Mouse (Mus musculus) lung, adult 2 months (tissue): ENCODE measurements around the gene Gm40193. TPM values are rescaled to one million over a fixed set of nuclear protein-coding genes. Genes with fewer than 3 reads are reported as not detected.
"Not testable (repeated sequence)": the region's sequence is repeated elsewhere in the genome, so short reads cannot be mapped to it uniquely, and the experiment has no call there.

ENCODE experiments used
- DNase-seq: peaks from one replicate; pipeline ENCODE4 v3.0.0; 2022
- H3K4me1 ChIP-seq: fragments of 200-500 bp; 2 replicates; pipeline ENCODE4 v1.6.1; 2011; ENCODE audit warnings: low read length; ENCODE audit not compliant: control insufficient read depth, insufficient read depth
- H3K4me3 ChIP-seq: fragments of 200-500 bp; replicated peaks from 2 replicates; pipeline ENCODE3; 2011; ENCODE audit warnings: low read depth, mild to moderate bottlenecking, control low read depth, low read length; ENCODE audit errors: extremely low read depth
- CTCF ChIP-seq: fragments of 200-500 bp; IDR thresholded peaks from 2 replicates; pipeline ENCODE4 v1.5.1; 2011; ENCODE audit warnings: mild to moderate bottlenecking, low read length, control low read depth; ENCODE audit not compliant: insufficient read depth
- POLR2A ChIP-seq: fragments of 200-500 bp; IDR thresholded peaks from 2 replicates; pipeline ENCODE4 v1.6.1; 2011; ENCODE audit warnings: low read depth, mild to moderate bottlenecking, control low read depth, low read length, borderline replicate concordance; ENCODE audit errors: extremely low read depth
- WGBS: fragments of 180-500 bp; shearing (Covaris S2); methylation state at CpG from one replicate; pipeline ENCODE4 v1.1.7; 2018; 5-methylcytosine and 5-hydroxymethylcytosine counted together
- polyA plus RNA-seq: library from polyadenylated mRNA; depleted of rRNA; stranded (reverse); fragments of >200 nt; gene quantifications from 2 replicates; pipeline ENCODE4 v1.2.3, GENCODE M21; 2012; rRNA removed

The Gm40193 gene
- not detected in 2 replicates for polyA plus RNA-seq

DNA sequence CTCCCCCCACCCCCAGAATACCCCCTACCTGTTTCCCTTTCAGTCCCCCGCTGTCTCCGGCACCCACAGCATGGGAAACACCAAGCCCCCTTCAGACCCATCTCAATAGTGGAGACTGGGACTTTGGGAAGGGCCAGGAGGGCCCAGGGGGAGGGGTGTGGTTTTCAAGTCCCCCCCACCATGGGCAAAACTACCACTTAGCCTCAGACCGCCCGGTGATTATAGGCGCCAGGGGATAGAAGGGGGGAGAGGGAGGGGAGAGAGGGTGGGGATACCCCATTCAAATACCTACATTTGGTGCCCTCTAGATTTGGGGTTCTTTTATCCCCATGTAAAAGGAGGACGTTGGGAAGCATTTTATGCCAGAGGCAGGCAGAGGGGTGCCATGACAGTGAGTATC, at the start of gene Gm40193:
TSS of gene Gm40193 (minus strand) at position 101 of the 400 bp plus-strand sequence.
- Histone ChIP-seq H3K4me3 (no peak within 1 kb of the TSS), H3K4me1 (no peaks in the 10 kb centered on the region)
- TF ChIP-seq POLR2A (no peak), CTCF (no peak)
- 79% methylated on average over 6 of the region's 6 CpGs for WGBS
- no peak for DNase-seq

DNA sequence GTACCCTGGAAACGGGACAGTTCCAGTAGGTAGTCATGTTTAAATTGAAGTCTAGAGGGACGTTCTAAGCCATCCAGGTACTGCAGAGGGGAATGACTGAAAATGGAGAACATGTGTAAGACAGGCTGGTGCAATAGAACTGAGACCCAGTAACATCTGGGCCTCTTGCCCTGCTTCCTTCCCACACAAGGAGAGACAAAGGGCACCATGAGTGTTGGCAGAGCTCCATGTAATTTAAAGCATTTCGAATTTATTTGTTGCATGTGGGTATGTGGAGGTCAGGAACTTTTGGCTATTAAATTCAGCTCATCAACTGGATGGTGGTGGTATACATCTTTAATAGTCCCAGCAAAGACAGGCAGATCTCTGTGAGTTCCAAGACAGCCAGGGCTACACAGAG, 49.5 kb upstream of the Gm40193 start:
- WGBS = 28% methylated on average over 3 of the region's 3 CpGs
- peaks cover 36% of the 10 kb centered on the region for H3K4me1 ChIP-seq
- TF ChIP-seq CTCF (no peak), POLR2A (no peak)
- no peak overlapping the region for H3K4me3 ChIP-seq
- no peak for DNase-seq

DNA sequence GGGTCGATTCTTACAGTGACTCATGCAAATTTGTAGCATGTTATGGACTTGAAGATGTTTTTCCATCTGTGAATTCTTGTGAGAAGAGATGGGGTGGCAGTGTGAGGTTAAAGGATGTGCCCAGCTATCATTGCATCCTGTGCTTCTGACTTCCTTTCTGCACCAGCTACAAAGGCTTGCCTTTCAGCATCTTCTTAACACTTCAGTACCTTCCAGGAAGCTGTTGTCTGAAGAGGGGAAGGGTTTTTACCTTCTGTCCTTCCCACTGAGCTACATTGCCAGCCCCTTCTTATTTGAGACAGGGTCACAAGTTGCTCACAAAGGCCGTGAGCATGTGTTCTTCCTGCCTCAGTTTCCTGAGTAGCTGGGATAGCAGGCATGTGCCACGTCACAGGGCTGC, 48.2 kb upstream of the Gm40193 start:
- DNase-seq = no peak
- no peak overlapping the region for H3K4me3 ChIP-seq
- TF ChIP-seq CTCF (no peak), POLR2A (no peak)
- peaks cover 35% of the 10 kb centered on the region for H3K4me1 ChIP-seq
- 49% methylated on average over 3 of the region's 3 CpGs for WGBS

DNA sequence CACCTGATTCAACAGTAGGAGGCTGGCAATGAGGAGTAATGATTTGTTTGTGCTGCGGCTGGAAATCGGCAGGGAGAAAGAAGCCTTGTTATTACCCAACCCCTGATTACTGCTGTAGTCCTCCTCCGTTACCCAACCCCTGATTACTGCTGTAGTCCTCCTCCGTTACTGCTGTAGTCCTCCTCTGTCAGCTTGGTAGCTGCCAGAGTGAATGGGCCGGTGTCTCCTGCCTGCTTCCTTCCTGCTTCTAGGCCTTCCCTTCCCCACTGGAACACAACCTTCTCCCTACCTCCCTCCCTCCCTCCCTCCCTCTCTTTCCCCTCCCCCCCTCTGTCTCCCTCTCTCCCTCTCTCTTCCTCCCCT, 47.6 kb upstream of the Gm40193 start:
- 26% methylated on average over 5 of the region's 5 CpGs for WGBS
- peaks cover 33% of the 10 kb centered on the region for H3K4me1 ChIP-seq
- TF ChIP-seq CTCF (no peak), POLR2A (no peak)
- DNase-seq = no peak
- H3K4me3 ChIP-seq = no peak overlapping the region

DNA sequence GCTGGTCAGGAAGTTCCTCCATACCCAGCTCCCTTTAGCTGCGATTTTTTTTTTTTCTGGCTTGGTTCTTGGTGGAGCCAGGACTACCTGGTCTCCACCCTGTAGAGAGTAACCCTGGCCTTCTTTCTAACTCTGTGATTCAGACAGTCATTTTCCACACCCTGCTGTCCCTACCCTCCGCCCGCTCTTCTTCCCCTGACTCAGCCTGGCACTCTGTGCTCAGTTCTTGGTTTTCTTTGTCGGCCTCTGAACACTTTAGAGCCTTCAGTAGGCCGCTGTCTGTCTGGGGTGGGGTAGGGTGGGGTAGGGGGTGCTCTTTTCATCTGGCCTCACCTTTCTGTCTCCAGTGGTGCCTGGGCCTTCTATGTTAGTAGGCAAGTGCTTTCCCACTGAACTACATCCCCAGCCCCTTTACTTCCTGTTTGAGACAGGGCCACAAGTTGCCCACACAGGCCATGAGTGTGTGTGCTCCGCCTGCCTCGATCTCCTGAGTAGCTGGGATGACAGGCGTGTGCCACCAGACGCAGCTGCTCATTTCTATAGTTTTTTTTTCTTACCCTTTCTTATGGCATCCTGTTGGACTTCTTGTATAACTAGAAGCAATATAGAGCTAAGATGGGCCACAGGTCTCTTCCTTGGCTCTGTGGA, 47.1 kb upstream of the Gm40193 start:
- WGBS = 53% methylated on average over 9 of the region's 9 CpGs
- Histone ChIP-seq H3K4me3 (no peak overlapping the region), H3K4me1 (peaks cover 33% of the 10 kb centered on the region)
- TF ChIP-seq CTCF (no peak), POLR2A (no peak)
- no peak for DNase-seq

DNA sequence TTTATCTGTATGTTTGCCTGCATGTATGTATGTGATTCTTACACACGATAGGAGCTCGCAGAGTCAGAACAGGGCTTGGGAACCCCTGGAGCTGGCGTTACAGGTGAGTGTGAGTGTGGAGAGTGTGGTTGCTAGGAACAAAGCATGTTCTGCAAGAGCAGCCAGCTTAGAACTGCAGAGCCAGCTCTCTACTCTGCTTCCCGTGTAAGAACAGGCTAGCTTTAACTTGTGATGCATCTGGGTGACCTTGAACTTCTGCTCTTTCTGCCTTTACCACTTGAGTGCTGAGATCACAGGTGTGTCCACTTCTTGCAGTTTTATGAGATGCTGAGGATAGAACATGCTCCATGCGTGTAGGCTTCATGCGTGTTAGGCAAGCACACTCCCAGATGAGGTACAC, 46.2 kb upstream of the Gm40193 start:
- DNase-seq = no peak
- 88% methylated on average over 6 of the region's 6 CpGs for WGBS
- Histone ChIP-seq H3K4me3 (no peak overlapping the region), H3K4me1 (peaks cover 33% of the 10 kb centered on the region)
- TF ChIP-seq CTCF (no peak), POLR2A (no peak)

DNA sequence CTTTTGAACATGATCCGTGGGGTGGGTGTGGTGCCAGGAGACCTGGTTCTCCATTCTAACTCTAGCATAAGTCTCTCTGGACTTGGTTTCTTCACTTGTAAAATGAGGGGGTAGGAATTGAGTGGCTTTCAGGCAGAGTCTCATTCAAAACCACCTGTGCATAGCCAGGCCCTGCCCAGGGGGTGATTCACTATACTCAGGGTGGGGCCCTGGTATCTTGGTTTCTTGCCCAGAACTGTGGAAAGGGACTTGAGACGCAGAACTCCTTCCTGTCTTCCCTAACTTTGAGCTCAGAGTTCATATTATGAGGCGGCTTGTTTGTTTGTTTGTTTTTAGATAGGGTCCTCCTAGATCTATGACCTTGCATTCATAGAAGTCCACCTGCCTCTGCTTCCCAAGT, 44.5 kb upstream of the Gm40193 start:
- no peak overlapping the region for H3K4me3 ChIP-seq
- WGBS = 43% methylated on average over 3 of the region's 3 CpGs
- TF ChIP-seq POLR2A (no peak), CTCF (no peak)

DNA sequence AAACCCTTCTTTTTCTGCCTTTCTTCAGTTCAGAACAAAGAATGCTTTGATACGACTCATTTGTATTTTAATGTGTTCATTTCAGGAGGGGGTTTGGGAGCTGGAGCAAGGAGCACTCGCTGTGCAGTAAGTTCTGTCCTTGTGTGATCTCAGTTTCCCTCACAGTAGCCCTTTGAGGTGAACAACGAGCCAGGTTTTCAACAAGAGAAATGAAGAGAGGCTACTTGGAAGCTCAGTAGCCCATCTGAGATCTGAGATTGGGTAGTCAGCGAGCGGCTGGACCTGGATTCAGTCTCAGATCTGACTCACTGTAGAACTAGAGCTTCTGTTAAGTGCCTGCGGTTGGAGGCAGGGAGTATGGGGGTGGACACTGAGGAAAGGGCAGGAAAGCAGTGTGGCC, 41.1 kb upstream of the Gm40193 start:
- 83% methylated on average over 6 of the region's 6 CpGs for WGBS
- TF ChIP-seq CTCF = no peak
- no peak for TF ChIP-seq POLR2A
- Histone ChIP-seq H3K4me3 (no peak overlapping the region), H3K4me1 (peaks cover 12% of the 10 kb centered on the region)
- DNase-seq = no peak

More for the DNA sequence above, 44.5 kb upstream of the Gm40193 start:
- H3K4me1 ChIP-seq = peaks cover 25% of the 10 kb centered on the region
- no peak for DNase-seq

DNA sequence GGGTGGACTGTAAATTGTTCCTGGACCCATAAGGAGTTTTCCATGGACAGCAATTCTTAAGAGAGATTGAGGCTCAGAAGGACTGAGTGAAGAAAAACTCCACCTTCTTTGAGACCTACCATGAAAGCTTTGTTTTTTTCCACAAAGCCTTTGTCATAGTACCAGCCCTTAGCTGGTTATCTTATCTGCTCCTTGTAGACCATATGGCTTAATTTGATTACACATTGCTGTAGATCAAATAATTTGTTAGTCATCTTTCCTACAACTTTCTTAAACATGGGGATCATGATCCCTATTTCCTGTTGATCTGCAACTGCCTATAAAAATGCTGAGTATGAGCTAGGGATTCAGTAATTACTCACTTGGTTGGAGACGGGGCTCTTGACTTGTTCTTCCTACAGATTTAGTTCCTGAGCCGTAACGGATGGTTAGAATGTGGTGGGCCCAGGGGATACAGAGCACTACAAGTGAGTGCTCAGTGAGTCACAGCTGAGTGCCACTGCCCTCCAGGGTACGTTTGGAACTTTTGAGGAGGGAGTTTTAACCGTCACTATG, 39.7 kb upstream of the Gm40193 start:
- TF ChIP-seq CTCF = no peak
- Histone ChIP-seq H3K4me3 (no peak overlapping the region), H3K4me1 (peaks cover 9% of the 10 kb centered on the region)
- 56% methylated on average over 5 of the region's 5 CpGs for WGBS
- no peak for DNase-seq

DNA sequence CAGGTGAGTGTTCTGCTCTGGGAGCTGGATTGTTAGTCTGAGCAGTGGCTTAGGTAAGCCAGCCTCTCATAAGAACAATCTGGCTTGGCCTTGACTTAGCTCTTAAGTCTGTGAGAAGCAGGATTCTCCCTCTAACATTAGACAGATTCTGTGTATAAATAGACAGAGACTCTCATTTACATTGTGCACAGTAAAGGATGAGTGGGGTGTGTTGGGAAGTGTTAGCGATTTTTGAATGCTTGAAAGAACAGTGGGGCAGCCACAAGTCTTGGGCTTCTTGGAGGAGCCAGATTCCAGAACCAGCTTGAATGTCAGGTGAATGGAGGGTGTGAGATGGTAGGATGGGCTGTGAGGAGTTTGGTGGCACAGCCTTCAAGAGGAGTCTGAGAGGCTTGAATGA, 38.9 kb upstream of the Gm40193 start:
- WGBS = 68% methylated on average over 1 of the region's 1 CpGs
- H3K4me1 ChIP-seq = peaks cover 7% of the 10 kb centered on the region
- H3K4me3 ChIP-seq = no peak overlapping the region
- DNase-seq = no peak
- TF ChIP-seq CTCF (no peak), POLR2A (no peak)

DNA sequence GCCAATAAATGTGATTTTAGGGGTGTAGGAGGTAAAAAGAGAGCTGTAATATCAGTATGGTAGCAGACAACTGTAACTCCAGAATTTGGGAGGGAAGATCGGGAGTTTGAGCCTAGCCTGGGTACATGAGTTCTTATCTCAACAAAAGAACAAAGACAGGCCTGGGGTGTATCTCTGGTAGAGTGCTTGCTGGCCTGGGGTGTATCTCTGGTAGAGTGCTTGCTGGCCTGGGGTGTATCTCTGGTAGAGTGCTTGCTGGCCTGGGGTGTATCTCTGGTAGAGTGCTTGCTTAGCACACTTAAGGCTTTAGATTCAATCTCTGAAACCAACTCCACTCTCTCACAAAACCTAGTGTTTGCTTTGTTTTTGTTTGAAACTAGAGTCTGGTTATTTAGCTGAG, 37.9 kb upstream of the Gm40193 start:
- WGBS = 77% methylated on average over 1 of the region's 1 CpGs
- H3K4me1 ChIP-seq, DNase-seq, H3K4me3 ChIP-seq: not testable (repeated sequence)
